Mouse (Mus musculus): ENCODE data around the gene Mycl. TPM values are rescaled to one million over a fixed set of nuclear protein-coding genes. Genes with fewer than 3 reads are reported as not detected.

Gene Mycl
- total and polyA plus RNA-seq, 3 experiments, result 0.38 to 0.51 (median 0.44) TPM

GRCm38 (mm10) chr4:123043858-123044257 is 48.4 kb downstream of the Mycl start:
- no peak for TF ChIP-seq JUN (IDR thresholded peaks at IDR 0.05; ENCODE audit: insufficient read depth, low read depth, low read length)
- TF ChIP-seq GABPA (IDR thresholded peaks at IDR 0.05; ENCODE audit: insufficient replicate concordance, low read depth, low read length), result no peak
- no peak for TF ChIP-seq NRF1 (IDR thresholded peaks at IDR 0.05; ENCODE audit: low read depth, low read length)
- no peak for TF ChIP-seq E2F4 (IDR thresholded peaks at IDR 0.05; ENCODE audit: insufficient replicate concordance, low read depth, low read length)
- TF ChIP-seq RCOR1 (conservative IDR thresholded peaks at IDR 0.05; ENCODE audit: low read depth, low read length), result no peak
- TF ChIP-seq ZNF384 (IDR thresholded peaks at IDR 0.05; ENCODE audit: low read depth, low read length), result no peak
- peak; percentile 68; the same call in 1 of the 2 replicates for TF ChIP-seq MAFK (IDR thresholded peaks at IDR 0.05; ENCODE audit: insufficient replicate concordance, low read length)
- no peak for TF ChIP-seq ZMIZ1 (IDR thresholded peaks at IDR 0.05; ENCODE audit: low read depth, low read length)
- Histone ChIP-seq H3K9ac (ENCODE audit: insufficient read depth, low read depth) (no peak overlapping the region), H3K4me2 (ENCODE audit: insufficient read depth, low read depth, poor library complexity, severe bottlenecking) (no peak overlapping the region), H3K9me3 (replicated peaks; ENCODE audit: low read length) (no peaks in the 10 kb centered on the region), H3K4me1 (ENCODE audit: control insufficient read depth in 1 of 2, insufficient read depth in 2 of 2) (peaks cover 0 to 8% of the 10 kb centered on the region in 2 experiments; a peak in 2 of 4 replicates), H3K36me3 (replicated peaks in 1 of 2; ENCODE audit: control insufficient read depth in 1 of 2, insufficient read depth in 1 of 2, low read length in 1 of 2) (peaks cover 29 to 94% of the 10 kb centered on the region in 2 experiments), H3K79me2 (replicated peaks; ENCODE audit: control insufficient read depth, extremely low read depth, insufficient read depth, poor library complexity, severe bottlenecking) (peaks cover 3% of the 10 kb centered on the region), H3K27ac (ENCODE audit: insufficient read depth, low read depth) (no peak overlapping the region), H3K4me3 (replicated peaks in 1 of 3; ENCODE audit: low read depth in 2 of 3, low read length in 2 of 3, poor library complexity in 1 of 3) (no peak overlapping the region), H3K27me3 (replicated peaks) (no peaks in the 10 kb centered on the region)
- no peak for DNase-seq (ENCODE audit: extremely low read depth)
- dilution Hi-C loops (cut with MboI; ENCODE audit: extremely low pct_ligation_motif_present, extremely low pct_unique_long_range_greater_than_20kb, low sequenced_read_pairs) (no loop called here), in situ Hi-C loops (cut with MboI; ENCODE audit: low pct_ligation_motif_present, low pct_unique_long_range_greater_than_20kb, low sequenced_read_pairs) (no loop called here)

- no peak for DNase-seq (ENCODE audit: extremely low read depth)
- Histone ChIP-seq H3K4me1 (ENCODE audit: control insufficient read depth in 1 of 2, insufficient read depth in 2 of 2) (peaks cover 5 to 10% of the 10 kb centered on the region in 2 experiments; a peak in 3 of 4 replicates), H3K79me2 (replicated peaks; ENCODE audit: control insufficient read depth, extremely low read depth, insufficient read depth, poor library complexity, severe bottlenecking) (peaks cover 3% of the 10 kb centered on the region; the same call in 1 of the 2 replicates), H3K36me3 (replicated peaks in 1 of 2; ENCODE audit: control insufficient read depth in 1 of 2, insufficient read depth in 1 of 2, low read length in 1 of 2) (peaks cover 31 to 94% of the 10 kb centered on the region in 2 experiments), H3K4me2 (ENCODE audit: insufficient read depth, low read depth, poor library complexity, severe bottlenecking) (no peak overlapping the region), H3K27me3 (replicated peaks) (no peaks in the 10 kb centered on the region), H3K9ac (ENCODE audit: insufficient read depth, low read depth) (no peak overlapping the region), H3K4me3 (replicated peaks in 1 of 3; ENCODE audit: low read depth in 2 of 3, low read length in 2 of 3, poor library complexity in 1 of 3) (no peak overlapping the region), H3K27ac (ENCODE audit: insufficient read depth, low read depth) (no peak overlapping the region), H3K9me3 (replicated peaks; ENCODE audit: low read length) (no peaks in the 10 kb centered on the region)
- dilution Hi-C loops (cut with MboI; ENCODE audit: extremely low pct_ligation_motif_present, extremely low pct_unique_long_range_greater_than_20kb, low sequenced_read_pairs), result no loop called here
- in situ Hi-C loops (cut with MboI; ENCODE audit: low pct_ligation_motif_present, low pct_unique_long_range_greater_than_20kb, low sequenced_read_pairs), result no loop called here
- TF ChIP-seq USF1 (IDR thresholded peaks at IDR 0.05; ENCODE audit: low read depth, low read length), result no peak
These were observed 49.4 kb downstream of the Mycl start for GRCm38 (mm10) chr4:123044842-123045241.

GRCm38 (mm10) chr4:123046300-123046699 is 50.8 kb downstream of the Mycl start:
- peaks cover 32 to 95% of the 10 kb centered on the region in 2 experiments for H3K36me3 ChIP-seq (replicated peaks in 1 of 2; ENCODE audit: control insufficient read depth in 1 of 2, insufficient read depth in 1 of 2, low read length in 1 of 2)
- DNase-seq (ENCODE audit: extremely low read depth), result no peak
- no peaks in the 10 kb centered on the region for H3K9me3 ChIP-seq (replicated peaks; ENCODE audit: low read length)
- H3K4me2 ChIP-seq (ENCODE audit: insufficient read depth, low read depth, poor library complexity, severe bottlenecking), result no peak overlapping the region
- no peak overlapping the region for H3K27ac ChIP-seq (ENCODE audit: insufficient read depth, low read depth)
- 0 out of 2 replicates have a peak, but pooled peaks cover 3% of the 10 kb centered on the region for H3K79me2 ChIP-seq (replicated peaks; ENCODE audit: control insufficient read depth, extremely low read depth, insufficient read depth, poor library complexity, severe bottlenecking)
- dilution Hi-C loops (cut with MboI; ENCODE audit: extremely low pct_ligation_motif_present, extremely low pct_unique_long_range_greater_than_20kb, low sequenced_read_pairs), result no loop called here
- peaks cover 19 to 24% of the 10 kb centered on the region in 2 experiments for H3K4me1 ChIP-seq (ENCODE audit: control insufficient read depth in 1 of 2, insufficient read depth in 2 of 2)
- no peak overlapping the region for H3K4me3 ChIP-seq (replicated peaks in 1 of 3; ENCODE audit: low read depth in 2 of 3, low read length in 2 of 3, poor library complexity in 1 of 3)
- TF ChIP-seq GABPA (IDR thresholded peaks at IDR 0.05; ENCODE audit: insufficient replicate concordance, low read depth, low read length), result no peak
- no peak for TF ChIP-seq USF2 (conservative IDR thresholded peaks at IDR 0.05; ENCODE audit: low read depth, low read length)
- TF ChIP-seq EP300 (IDR thresholded peaks at IDR 0.05; ENCODE audit: low read length), result no peak
- no peak for TF ChIP-seq E2F4 (IDR thresholded peaks at IDR 0.05; ENCODE audit: insufficient replicate concordance, low read depth, low read length)
- TF ChIP-seq JUND (conservative IDR thresholded peaks at IDR 0.05; ENCODE audit: low read depth, low read length), result no peak
- TF ChIP-seq PAX5 (IDR thresholded peaks at IDR 0.05; ENCODE audit: low read length), result no peak
- no peak for TF ChIP-seq HCFC1 (IDR thresholded peaks at IDR 0.05; ENCODE audit: low read depth, low read length)
- TF ChIP-seq CTCF (conservative IDR thresholded peaks at IDR 0.05 in 1 of 2, IDR thresholded peaks at IDR 0.05 in 1 of 2; ENCODE audit: low read depth in 2 of 2, low read length in 2 of 2), result no peak
- in situ Hi-C loops (cut with MboI; ENCODE audit: low pct_ligation_motif_present, low pct_unique_long_range_greater_than_20kb, low sequenced_read_pairs), result no loop called here
- no peak overlapping the region for H3K9ac ChIP-seq (ENCODE audit: insufficient read depth, low read depth)
- no peaks in the 10 kb centered on the region for H3K27me3 ChIP-seq (replicated peaks)
